Mouse (Mus musculus) layer of hippocampus, postnatal 10 days (tissue): ENCODE measurements at regions not wholly inside any gene's neighbourhood (a gene's known extent, or its start where the extent isn't known, plus 50 kb on each side); places are given as distances from the start of the nearest gene placed in this dataset.
A peak's percentile ranks its signal among the peaks of the same experiment; 100 is the strongest.

Experiments
- DNase-seq, 2 experiments: peaks; one replicate each; pipeline ENCODE4 v3.0.0; 2021; ENCODE audit warnings: low spot score in 2 of 2

- no peak for DNase-seq
These were observed 126.5 kb upstream of the Meis1 start for GRCm38 (mm10) chr11:19145263-19145662.

GRCm38 (mm10) chr11:19145991-19146390 is 127.2 kb upstream of the Meis1 start:
- DNase-seq, result no peak

- DNase-seq, result no peak
These were observed 132.2 kb upstream of the Meis1 start for GRCm38 (mm10) chr11:19151026-19151425.

GRCm38 (mm10) chr11:19153714-19154113 is 134.9 kb upstream of the Meis1 start:
- DNase-seq, result no peak

GRCm38 (mm10) chr11:19154813-19155616 is 136.2 kb upstream of the Meis1 start:
- no peak for DNase-seq

GRCm38 (mm10) chr11:19155617-19155983 is 136.8 kb upstream of the Meis1 start:
- no peak for DNase-seq

- DNase-seq, result no peak
These were observed 141.4 kb upstream of the Meis1 start for GRCm38 (mm10) chr11:19160227-19160626.

- no peak for DNase-seq
These were observed 141.9 kb upstream of the Meis1 start for GRCm38 (mm10) chr11:19160669-19161068.

GRCm38 (mm10) chr11:19170938-19171337 is 152.2 kb upstream of the Meis1 start:
- DNase-seq, result no peak

- DNase-seq, result no peak
These were observed 155.7 kb upstream of the Meis1 start for GRCm38 (mm10) chr11:19174305-19175017.

GRCm38 (mm10) chr11:19179290-19179689 is 160.5 kb upstream of the Meis1 start:
- DNase-seq, result no peak

GRCm38 (mm10) chr11:19189778-19190177 is 171.0 kb upstream of the Meis1 start:
- no peak for DNase-seq

- no peak for DNase-seq
These were observed 175.7 kb upstream of the Meis1 start for GRCm38 (mm10) chr11:19194464-19194863.

- no peak for DNase-seq
These were observed 179.0 kb upstream of the Meis1 start for GRCm38 (mm10) chr11:19197790-19198189.

GRCm38 (mm10) chr11:19202602-19203517 is 184.1 kb upstream of the Meis1 start:
- no peak for DNase-seq

- DNase-seq, result no peak
These were observed 184.7 kb upstream of the Meis1 start for GRCm38 (mm10) chr11:19203518-19203900.

GRCm38 (mm10) chr11:19203968-19204367 is 185.2 kb upstream of the Meis1 start:
- DNase-seq, result peak; percentile 37 to 48

GRCm38 (mm10) chr11:19204521-19204920 is 185.7 kb upstream of the Meis1 start:
- peak; percentile 10 to 16 for DNase-seq

- no peak for DNase-seq
These were observed 186.4 kb upstream of the Meis1 start for GRCm38 (mm10) chr11:19205174-19205573.

- no peak for DNase-seq
These were observed 200.7 kb upstream of the Meis1 start for GRCm38 (mm10) chr11:19219476-19219875.

- no peak for DNase-seq
These were observed 202.7 kb upstream of the Meis1 start for GRCm38 (mm10) chr11:19221442-19221841.

- DNase-seq, result no peak
These were observed 208.0 kb upstream of the Meis1 start for GRCm38 (mm10) chr11:19226756-19227155.
